ENCODE assay signal across 8 mouse cellular contexts in the genomic region with DNA sequence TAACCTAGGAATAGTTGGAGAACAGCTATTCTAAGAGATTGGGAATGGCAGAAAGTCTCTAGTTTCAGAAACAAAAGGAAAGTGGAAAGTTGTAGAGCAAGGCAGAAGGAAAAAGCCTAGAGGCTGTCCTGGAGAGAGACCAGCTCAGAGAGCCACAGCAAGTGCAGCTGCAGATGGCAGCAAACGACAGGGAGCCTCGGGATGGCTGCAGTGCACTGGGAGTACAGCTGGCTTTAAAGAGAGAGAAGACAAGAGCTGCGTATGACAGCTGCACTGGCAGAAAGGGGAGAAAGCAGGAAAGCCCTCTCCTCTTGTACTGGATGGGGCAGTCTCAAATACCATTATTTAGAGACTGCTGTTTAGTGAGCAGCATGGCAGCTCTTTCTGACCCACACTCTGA. TPM values are rescaled to one million over a fixed set of nuclear protein-coding genes. Genes with fewer than 3 reads are reported as not detected.
A peak's percentile ranks its signal among the peaks of the same experiment; 100 is the strongest.
DNase-seq lines count a peak whose midpoint lies in the region; ATAC-seq and TF ChIP-seq lines count a peak whose summit lies in the region.

No protein-coding gene starts in this region.

- H3K36me3 ChIP-seq in forebrain, embryonic 13.5 days (ENCODE audit: poor library complexity, severe bottlenecking): no peaks in the 10 kb centered on the region
- H3K36me3 ChIP-seq in forebrain, embryonic 12.5 days (replicated peaks): no peaks in the 10 kb centered on the region
- no peaks in the 10 kb centered on the region for H3K36me3 ChIP-seq in liver, embryonic 14.5 days (replicated peaks; ENCODE audit: control insufficient read depth, insufficient read depth, low read depth)
- H3K36me3 ChIP-seq in liver, embryonic 11.5 days (ENCODE audit: control insufficient read depth, insufficient read depth, low read length): no peaks in the 10 kb centered on the region
- H3K36me3 ChIP-seq in embryonic facial prominence, embryonic 10.5 days (replicated peaks): no peaks in the 10 kb centered on the region

- H3K9me3 ChIP-seq in forebrain, embryonic 13.5 days (replicated peaks): no peaks in the 10 kb centered on the region
- H3K9me3 ChIP-seq in forebrain, embryonic 12.5 days: no peaks in the 10 kb centered on the region
- no peaks in the 10 kb centered on the region for H3K9me3 ChIP-seq in liver, embryonic 14.5 days (ENCODE audit: control insufficient read depth, low read length)
- H3K9me3 ChIP-seq in liver, embryonic 11.5 days (ENCODE audit: control insufficient read depth, low read length): no peaks in the 10 kb centered on the region
- H3K9me3 ChIP-seq in embryonic facial prominence, embryonic 10.5 days: no peaks in the 10 kb centered on the region

- 11% methylated on average over 3 of the region's 3 CpGs for WGBS in forebrain, embryonic 13.5 days
- WGBS in forebrain, embryonic 12.5 days: 7% methylated on average over 3 of the region's 3 CpGs
- WGBS in liver, embryonic 14.5 days (ENCODE audit: insufficient replicate concordance): 26% methylated on average over 3 of the region's 3 CpGs
- WGBS in liver, embryonic 11.5 days: 26% methylated on average over 3 of the region's 3 CpGs
- WGBS in embryonic facial prominence, embryonic 10.5 days: 24% methylated on average over 3 of the region's 3 CpGs

- H3K4me3 ChIP-seq in forebrain, embryonic 13.5 days: no peak overlapping the region
- H3K4me3 ChIP-seq in forebrain, embryonic 12.5 days (replicated peaks): no peak overlapping the region
- H3K4me3 ChIP-seq in liver, embryonic 14.5 days (ENCODE audit: insufficient read depth in 1 of 2, low read depth in 2 of 2, low read length in 2 of 2): no peak overlapping the region
- no peak overlapping the region for H3K4me3 ChIP-seq in liver, embryonic 11.5 days (ENCODE audit: low read depth, low read length)
- no peak overlapping the region for H3K4me3 ChIP-seq in embryonic facial prominence, embryonic 10.5 days

- H3K9ac ChIP-seq in forebrain, embryonic 13.5 days: no peak overlapping the region
- H3K9ac ChIP-seq in forebrain, embryonic 12.5 days: no peak overlapping the region
- no peak overlapping the region for H3K9ac ChIP-seq in liver, embryonic 14.5 days (replicated peaks)
- no peak overlapping the region for H3K9ac ChIP-seq in liver, embryonic 11.5 days (ENCODE audit: low read depth, low read length)

- H3K27me3 ChIP-seq in forebrain, embryonic 13.5 days: no peaks in the 10 kb centered on the region
- H3K27me3 ChIP-seq in forebrain, embryonic 12.5 days: no peaks in the 10 kb centered on the region
- H3K27me3 ChIP-seq in liver, embryonic 14.5 days (ENCODE audit: control insufficient read depth, insufficient read depth, low read length): no peaks in the 10 kb centered on the region
- H3K27me3 ChIP-seq in liver, embryonic 11.5 days (replicated peaks; ENCODE audit: control insufficient read depth, insufficient read depth, low read length): no peaks in the 10 kb centered on the region
- H3K27me3 ChIP-seq in embryonic facial prominence, embryonic 10.5 days (replicated peaks; ENCODE audit: low read depth, poor library complexity, severe bottlenecking): no peaks in the 10 kb centered on the region

- no peak overlapping the region for H3K27ac ChIP-seq in forebrain, embryonic 13.5 days
- H3K27ac ChIP-seq in forebrain, embryonic 12.5 days: no peak overlapping the region
- H3K27ac ChIP-seq in liver, embryonic 14.5 days: no peak overlapping the region
- no peak overlapping the region for H3K27ac ChIP-seq in liver, embryonic 11.5 days (ENCODE audit: low read depth, low read length)
- no peak overlapping the region for H3K27ac ChIP-seq in embryonic facial prominence, embryonic 10.5 days (replicated peaks)

- peak; percentile 84 for ATAC-seq in forebrain, embryonic 13.5 days
- no peak for ATAC-seq in forebrain, embryonic 12.5 days (ENCODE audit: low FRiP score)
- ATAC-seq in liver, embryonic 14.5 days (ENCODE audit: insufficient read depth): no peak
- no peak for ATAC-seq in liver, embryonic 11.5 days (replicated peaks; ENCODE audit: low FRiP score)

- DNase-seq in liver, embryonic 14.5 days (ENCODE audit: low read depth in 3 of 3, low spot score in 3 of 3): no peak
- no peak for DNase-seq in liver, embryonic 11.5 days (ENCODE audit: low spot score)
- DNase-seq in embryonic facial prominence, embryonic 10.5 days (ENCODE audit: low spot score): peak; percentile 19
- peak; percentile 24 for DNase-seq in neural tube, embryonic 10.5 days (ENCODE audit: extremely low spot score, low spot score)
- DNase-seq in urinary bladder, postnatal 36 days (ENCODE audit: low spot score in 2 of 2): no peak
- DNase-seq in cerebellum, adult 11 months: no peak

- H3K4me2 ChIP-seq in forebrain, embryonic 13.5 days: no peak overlapping the region
- H3K4me2 ChIP-seq in forebrain, embryonic 12.5 days: no peak overlapping the region
- no peak overlapping the region for H3K4me2 ChIP-seq in liver, embryonic 14.5 days (ENCODE audit: low read depth)
- H3K4me2 ChIP-seq in liver, embryonic 11.5 days: no peak overlapping the region

- no peaks in the 10 kb centered on the region for H3K4me1 ChIP-seq in forebrain, embryonic 13.5 days
- no peaks in the 10 kb centered on the region for H3K4me1 ChIP-seq in forebrain, embryonic 12.5 days
- H3K4me1 ChIP-seq in liver, embryonic 14.5 days (replicated peaks; ENCODE audit: control insufficient read depth in 2 of 2, insufficient read depth in 2 of 2, low read length in 1 of 2): no peaks in the 10 kb centered on the region
- H3K4me1 ChIP-seq in liver, embryonic 11.5 days (replicated peaks; ENCODE audit: control insufficient read depth, insufficient read depth, low read length): no peaks in the 10 kb centered on the region
- no peaks in the 10 kb centered on the region for H3K4me1 ChIP-seq in embryonic facial prominence, embryonic 10.5 days

- TF ChIP-seq CTCF in liver, embryonic 14.5 days (IDR thresholded peaks at IDR 0.05; ENCODE audit: low read depth): peak; percentile 32

- no peak for TF ChIP-seq EP300 in liver, embryonic 14.5 days (IDR thresholded peaks at IDR 0.05; ENCODE audit: low read depth)

RNA-seq across cellular contexts. Expression of gene Stxbp5l, which starts 37.7 kb away (rescaled TPM):
- 4.5 and 4.7 TPM in 2 replicates for polyA plus RNA-seq in forebrain, embryonic 13.5 days (2015; fragmentation: Nextera tagmentation; extraction: Ambion mirVana)
- 3.9 and 4.1 TPM in 2 replicates for polyA plus RNA-seq in forebrain, embryonic 12.5 days (2016; fragmentation: Nextera tagmentation; extraction: Ambion mirVana)
- polyA plus RNA-seq in liver, embryonic 14.5 days (2012; rRNA removed): not detected in 2 replicates
- not detected in 2 replicates for polyA plus RNA-seq in liver, embryonic 14.5 days (2014; fragmentation: Nextera tagmentation; extraction: Ambion mirVana)
- polyA plus RNA-seq in liver, embryonic 11.5 days (2014; fragmentation: Nextera tagmentation; extraction: Ambion mirVana): 0.25 and 0.26 TPM in 2 replicates
- 1.00 and 1.3 TPM in 2 replicates for polyA plus RNA-seq in embryonic facial prominence, embryonic 10.5 days (2016; fragmentation: Nextera tagmentation; extraction: Ambion mirVana)

Comparison
In these comparisons a context has a peak if more than half of its experiments do, and no peak if none do; other contexts are left out.
1. DNase-seq: peak in embryonic facial prominence, embryonic 10.5 days (single experiment) and neural tube, embryonic 10.5 days (single experiment); none in liver, embryonic 14.5 days (0 of 3), liver, embryonic 11.5 days (single experiment), urinary bladder, postnatal 36 days (0 of 2) and cerebellum, adult 11 months (single experiment).